Mouse (Mus musculus) Patski (cell line): ENCODE measurements around the gene Wdfy2. TPM values are rescaled to one million over a fixed set of nuclear protein-coding genes. Genes with fewer than 3 reads are reported as not detected.
"Not testable (repeated sequence)": the region's sequence is repeated elsewhere in the genome, so short reads cannot be mapped to it uniquely, and the experiment has no call there.

Experiments used
- ATAC-seq: fragments of 100-300 bp; one replicate; pipeline ENCODE4 v1.8.0; 2021
- CTCF ChIA-PET: fragments of 350-600 bp; sonication (Branson Sonifier 250); formaldehyde crosslinking; loops from one replicate; lab custom pipeline; 2022; ENCODE audit warnings: inconsistent platforms; lab: Charles Lee
- POLR2A ChIA-PET: fragments of 350-600 bp; sonication (Branson Sonifier 250); formaldehyde crosslinking; loops from one replicate; lab custom pipeline; 2022; ENCODE audit warnings: antibody characterized with exemption, inconsistent platforms; lab: Charles Lee
- DNase-seq: peaks from one replicate; pipeline ENCODE4 v3.0.0-alpha.2; 2011; ENCODE audit warnings: low read depth, low spot score
- H3K27me3 ChIP-seq: fragments of 371-371 bp; one replicate; pipeline ENCODE4 v1.5.1; 2021
- CTCF ChIP-seq: fragments of 100-300 bp; IDR thresholded peaks from one replicate; pipeline ENCODE4 v1.5.1; 2021
- in situ Hi-C: fragments of 300-500 bp; cut with MboI; formaldehyde crosslinking; loops from 3 replicates; pipeline ENCODE4 v1.11.1; 2018; ENCODE audit warnings: low pct_unique_long_range_greater_than_20kb, mixed read lengths
- polyA plus RNA-seq: library from polyadenylated mRNA; unstranded; gene quantifications from one replicate; pipeline ENCODE4 v1.2.3, GENCODE M21; 2021

Wdfy2 gene
- polyA plus RNA-seq, 1 experiment from 2014 or later: 9.4 TPM

DNA sequence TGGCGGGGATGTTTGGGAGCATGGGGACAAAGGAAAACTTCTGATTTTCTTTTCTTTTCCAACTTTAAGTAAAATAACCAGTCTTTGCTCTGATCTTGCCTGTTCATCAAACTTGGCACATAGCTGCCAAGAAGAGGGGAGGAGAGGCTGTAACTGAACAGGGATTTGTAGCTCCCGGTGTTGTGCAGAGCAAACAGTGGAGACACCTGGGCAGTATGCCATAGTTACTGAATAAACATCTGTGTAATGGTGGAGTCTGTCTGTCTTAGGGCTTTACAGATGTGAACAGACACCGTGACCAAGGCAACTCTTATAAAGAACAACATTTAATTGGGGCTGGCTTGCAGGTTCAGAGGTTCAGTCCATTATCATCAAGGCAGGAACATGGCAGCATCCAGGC is 53.9 kb downstream of the Wdfy2 start:
- ATAC-seq (no peak), DNase-seq (no peak)
- H3K27me3 ChIP-seq: no peaks in the 10 kb centered on the region
- POLR2A ChIA-PET: no interaction called here
- no peak for TF ChIP-seq CTCF
- in situ Hi-C loops: no loop called here
- CTCF ChIA-PET: interaction anchor here (0.8 to 1.1 kb wide), 2 partner anchors 18 to 33 kb away, joined by 3 read pairs; no protein-coding TSS in a partner anchor

DNA sequence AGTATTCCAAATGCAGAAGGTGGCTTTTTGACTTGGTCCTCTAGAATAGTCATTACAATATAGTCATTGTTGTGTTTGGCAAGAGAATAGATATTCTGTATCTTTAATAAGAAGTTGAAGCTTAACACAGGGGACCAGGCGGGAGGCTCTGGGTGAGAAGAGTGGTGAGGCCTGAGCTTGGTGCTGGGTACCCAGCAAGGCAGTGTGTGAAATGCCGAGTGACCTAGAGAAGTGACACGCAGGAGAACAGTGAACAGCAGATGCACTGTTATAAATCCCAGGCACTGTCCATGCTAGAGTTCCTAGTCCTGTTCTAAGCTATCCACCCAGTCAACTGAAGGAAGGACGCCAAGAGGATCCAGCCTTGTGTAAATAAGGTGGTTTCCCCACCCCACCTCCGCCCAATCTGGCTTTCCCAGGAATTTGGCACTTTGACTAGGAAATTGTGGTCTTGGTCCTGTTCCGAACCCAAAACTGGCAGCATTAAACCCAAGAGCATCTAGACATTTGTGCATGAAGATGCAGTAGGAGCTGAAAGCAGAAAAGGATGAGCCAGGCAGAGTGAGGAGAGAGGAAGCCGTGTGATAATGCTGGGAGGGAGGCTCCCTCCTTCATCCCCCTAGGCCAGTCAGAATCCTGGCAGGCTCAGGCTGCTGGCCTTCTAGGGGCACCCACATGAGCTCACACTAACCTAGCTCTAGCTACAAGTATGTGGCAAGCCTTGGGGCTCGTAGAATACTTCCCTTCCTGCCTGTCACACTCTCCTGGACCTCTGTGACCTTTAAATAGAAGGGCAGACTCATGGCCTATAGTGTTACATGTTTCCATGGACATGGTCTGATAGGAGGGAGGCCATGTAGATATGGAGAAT is 55.5 kb downstream of the Wdfy2 start:
- ChIA-PET CTCF (no interaction called here), POLR2A (no interaction called here)
- in situ Hi-C loops: no loop called here
- DNase-seq: no peak
- ATAC-seq: no peak
- H3K27me3 ChIP-seq: no peaks in the 10 kb centered on the region
- TF ChIP-seq CTCF: no peak

DNA sequence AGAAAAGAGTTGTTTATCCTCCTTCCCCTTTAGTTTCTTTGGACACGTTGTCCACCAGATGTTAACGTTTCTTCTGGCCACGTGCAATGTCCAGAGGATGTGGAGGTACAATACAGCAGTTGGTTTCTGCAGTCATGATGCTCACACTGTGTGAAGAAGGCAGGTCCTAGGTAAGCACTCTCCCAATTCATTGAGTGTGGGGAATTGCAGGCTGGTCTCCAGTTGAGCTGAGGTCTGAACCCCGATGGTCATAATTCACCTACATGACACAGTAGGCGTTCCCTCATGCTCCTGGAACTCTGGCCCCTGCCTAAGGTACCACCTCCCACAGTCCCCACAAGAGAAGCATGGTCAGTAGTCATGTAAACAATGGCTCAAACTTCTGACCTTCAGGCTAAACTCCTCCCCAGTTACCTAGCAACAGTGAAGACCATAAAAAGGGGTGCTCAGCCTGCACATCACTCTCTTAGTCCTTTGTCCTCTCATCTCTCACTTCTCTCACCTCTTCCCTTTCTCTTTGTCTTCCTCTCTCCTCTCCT is 56.2 kb downstream of the Wdfy2 start:
- DNase-seq, CTCF ChIA-PET, in situ Hi-C loops, ATAC-seq, POLR2A ChIA-PET, H3K27me3 ChIP-seq: not testable (repeated sequence)

DNA sequence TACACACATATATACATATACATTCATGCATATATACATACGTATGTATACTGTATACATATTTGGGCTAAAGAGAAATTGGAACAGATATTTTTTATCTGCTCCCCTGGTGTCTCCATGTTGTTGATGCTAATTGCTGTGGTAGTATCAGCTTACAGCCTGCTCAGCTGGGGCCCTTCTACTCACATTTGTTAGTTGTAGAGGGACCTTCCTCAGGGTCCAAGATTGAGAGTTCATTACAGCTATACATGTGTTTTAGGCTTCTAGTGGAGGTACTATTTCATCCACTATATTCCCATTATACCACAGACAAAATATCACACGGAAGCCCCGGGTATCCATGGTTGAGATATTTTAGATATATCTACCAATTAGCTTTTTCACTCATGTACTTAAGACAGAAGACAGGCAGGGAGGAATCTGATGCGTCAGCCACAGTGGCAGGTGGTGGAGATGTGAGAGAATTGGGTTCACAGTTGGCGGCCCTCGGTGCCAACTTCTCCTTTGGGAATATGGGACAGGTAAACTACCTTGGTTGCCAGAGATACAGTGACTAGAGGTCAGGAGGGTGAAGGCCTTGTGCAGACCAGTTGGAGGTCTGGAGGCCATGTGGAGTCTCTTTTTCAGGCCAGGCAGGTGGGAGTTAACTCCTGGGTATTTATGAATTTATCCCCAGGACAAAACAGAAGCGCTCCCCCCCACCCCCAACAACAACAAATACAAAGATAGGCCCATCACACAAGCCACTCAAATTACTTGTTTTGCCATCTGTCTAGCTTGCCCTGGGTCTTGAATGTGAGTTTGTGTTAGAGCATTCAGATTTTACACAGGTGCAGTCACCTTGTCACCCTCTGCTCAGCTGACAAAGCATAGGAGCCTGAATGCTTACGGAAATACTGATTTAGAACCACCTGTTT is 57.7 kb downstream of the Wdfy2 start:
- DNase-seq (no peak), ATAC-seq (no peak)
- POLR2A ChIA-PET: no interaction called here
- no peaks in the 10 kb centered on the region for H3K27me3 ChIP-seq
- TF ChIP-seq CTCF: no peak
- in situ Hi-C loops: no loop called here
- CTCF ChIA-PET: no interaction called here

DNA sequence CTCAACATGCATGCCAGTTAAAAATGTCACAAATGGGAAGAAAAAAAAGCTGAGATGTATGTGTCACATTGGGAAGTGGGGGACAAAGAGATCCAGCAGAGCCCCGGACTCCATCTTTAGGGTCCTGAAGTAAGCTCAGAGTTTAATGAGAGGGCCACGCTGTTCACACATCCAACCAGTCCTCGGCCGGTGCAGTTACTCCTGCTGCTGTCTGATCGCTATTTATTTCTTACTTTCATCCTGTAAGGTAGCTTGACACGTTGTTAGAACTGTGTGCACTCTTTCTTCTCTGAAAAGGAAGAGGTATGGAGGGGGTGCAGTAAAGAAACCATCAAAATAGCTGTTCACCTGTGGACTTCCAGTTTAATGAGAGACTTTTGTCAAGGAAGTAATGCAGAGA is 60.6 kb downstream of the Wdfy2 start:
- in situ Hi-C loops: no loop called here
- ATAC-seq (no peak), DNase-seq (no peak)
- ChIA-PET CTCF (interaction anchor here (1.0 kb wide), 1 partner anchor 16 kb away, joined by 3 read pairs; no protein-coding TSS in a partner anchor), POLR2A (no interaction called here)
- no peaks in the 10 kb centered on the region for H3K27me3 ChIP-seq
- no peak for TF ChIP-seq CTCF

DNA sequence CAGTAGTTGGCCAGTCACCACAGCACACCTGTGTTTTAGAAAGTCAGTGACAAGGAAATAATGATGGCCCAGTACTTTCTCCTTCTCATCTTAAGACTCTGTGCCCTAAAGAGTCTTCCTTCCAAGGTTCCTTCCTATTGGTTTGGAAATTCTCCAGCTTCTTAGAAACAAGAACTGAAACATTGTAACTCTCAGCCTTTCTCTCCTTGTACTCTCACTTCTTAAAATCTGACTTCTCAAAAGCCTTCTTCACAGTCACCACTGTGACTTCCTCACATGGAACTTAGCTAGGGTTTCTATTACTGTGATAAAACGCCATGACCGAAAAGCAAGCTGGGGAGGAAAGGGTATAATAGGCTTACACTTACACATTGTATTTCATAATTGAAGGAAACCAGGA is 70.4 kb downstream of the Wdfy2 start:
- no peak for DNase-seq
- POLR2A ChIA-PET: interaction anchor here (0.9 kb wide), 1 partner anchor 11 kb away, joined by 3 read pairs; no protein-coding TSS in a partner anchor
- in situ Hi-C loops: no loop called here
- CTCF ChIA-PET: interaction anchor here (1.0 to 1.4 kb wide), 2 partner anchors 11 to 20 kb away, joined by 3 read pairs; no protein-coding TSS in a partner anchor
- no peaks in the 10 kb centered on the region for H3K27me3 ChIP-seq
- TF ChIP-seq CTCF: no peak
- no peak for ATAC-seq

DNA sequence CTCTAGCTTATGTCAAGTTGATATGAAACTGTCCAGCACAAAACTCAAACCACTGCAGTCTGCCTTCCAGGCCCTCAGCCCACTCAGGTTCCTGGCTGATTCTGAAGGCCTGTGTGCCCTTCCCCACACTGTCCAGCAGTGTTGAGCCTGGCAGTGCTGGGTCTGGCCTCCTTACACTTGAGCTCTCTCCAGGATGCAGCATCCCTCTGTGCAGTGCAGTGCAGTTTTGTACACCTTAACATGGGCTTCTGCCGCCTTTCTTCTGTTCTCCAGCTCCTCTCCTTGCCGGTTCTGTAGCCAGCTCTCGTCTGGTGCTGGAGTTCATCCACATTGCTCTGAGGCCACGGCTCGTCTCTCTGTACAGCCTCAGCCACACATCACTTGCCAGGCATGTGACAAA is 71.1 kb downstream of the Wdfy2 start:
- ChIA-PET POLR2A (interaction anchor here (0.9 kb wide), 1 partner anchor 10 kb away, joined by 3 read pairs; no protein-coding TSS in a partner anchor), CTCF (interaction anchor here (1.0 to 1.5 kb wide), 3 partner anchors 11 to 26 kb away, joined by 3 read pairs; no protein-coding TSS in a partner anchor)
- no peak for TF ChIP-seq CTCF
- DNase-seq (no peak), ATAC-seq (no peak)
- H3K27me3 ChIP-seq: no peaks in the 10 kb centered on the region
- in situ Hi-C loops: no loop called here

DNA sequence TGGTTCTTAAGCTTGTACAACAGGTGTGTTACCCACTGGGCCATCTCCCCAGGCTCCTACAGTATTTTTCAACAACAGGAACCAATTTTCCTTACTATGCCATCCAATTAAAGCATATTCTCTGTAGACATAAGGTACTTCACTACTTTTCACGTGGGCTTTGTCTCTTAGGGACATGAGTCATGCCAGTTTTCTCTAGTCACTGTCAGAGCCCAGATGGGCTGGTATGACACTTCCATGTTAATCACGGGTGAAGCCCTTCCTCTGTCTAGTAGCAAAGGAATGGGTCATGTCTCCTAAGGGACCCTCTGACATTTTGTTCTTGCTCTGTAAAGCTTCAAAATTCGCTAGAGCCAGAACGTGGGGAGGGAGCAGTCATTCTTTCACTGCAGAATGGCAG is 73.4 kb downstream of the Wdfy2 start:
- TF ChIP-seq CTCF: no peak
- CTCF ChIA-PET: interaction anchor here (1.2 kb wide), 1 partner anchor 15 kb away, joined by 4 read pairs; no protein-coding TSS in a partner anchor
- POLR2A ChIA-PET: no interaction called here
- ATAC-seq (no peak), DNase-seq (no peak)
- in situ Hi-C loops: no loop called here
- no peaks in the 10 kb centered on the region for H3K27me3 ChIP-seq

DNA sequence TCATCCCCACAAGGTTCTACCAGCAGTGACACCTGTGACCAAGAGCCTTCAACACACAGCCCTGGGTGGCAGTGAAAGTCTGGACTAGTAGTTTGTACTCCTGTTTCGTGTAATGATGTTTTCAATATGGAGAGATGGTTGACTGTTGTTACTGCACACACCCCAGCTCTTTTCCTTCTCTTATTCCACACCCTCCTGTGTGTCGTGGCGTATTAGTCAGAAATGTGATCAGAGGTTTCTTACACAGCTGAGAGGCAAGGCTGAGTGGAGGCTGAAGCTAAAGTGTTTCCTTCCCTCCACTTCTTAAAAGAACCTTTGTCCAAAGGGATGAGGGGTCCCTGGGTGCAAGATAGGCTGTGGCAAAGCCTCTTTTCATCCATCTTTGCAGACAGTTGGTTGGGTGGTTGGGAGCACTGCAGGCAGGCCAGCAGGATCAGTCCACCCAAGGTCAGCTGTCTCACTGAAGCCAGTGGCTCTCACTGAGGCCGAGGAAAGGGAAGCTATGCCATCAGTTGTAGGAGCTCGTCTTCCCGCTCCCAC is 77.7 kb downstream of the Wdfy2 start:
- in situ Hi-C loops: no loop called here
- DNase-seq (no peak), ATAC-seq (no peak)
- ChIA-PET POLR2A (no interaction called here), CTCF (interaction anchor here (1.0 to 1.3 kb wide), 2 partner anchors 9 to 36 kb away, joined by 3 read pairs; no protein-coding TSS in a partner anchor)
- TF ChIP-seq CTCF: no peak
- H3K27me3 ChIP-seq: no peaks in the 10 kb centered on the region
